Mouse (Mus musculus): Measurements from ENCODE around the gene Cd69.
A peak's percentile ranks its signal among the peaks of the same experiment; 100 is the strongest.

Gene Cd69

DNA sequence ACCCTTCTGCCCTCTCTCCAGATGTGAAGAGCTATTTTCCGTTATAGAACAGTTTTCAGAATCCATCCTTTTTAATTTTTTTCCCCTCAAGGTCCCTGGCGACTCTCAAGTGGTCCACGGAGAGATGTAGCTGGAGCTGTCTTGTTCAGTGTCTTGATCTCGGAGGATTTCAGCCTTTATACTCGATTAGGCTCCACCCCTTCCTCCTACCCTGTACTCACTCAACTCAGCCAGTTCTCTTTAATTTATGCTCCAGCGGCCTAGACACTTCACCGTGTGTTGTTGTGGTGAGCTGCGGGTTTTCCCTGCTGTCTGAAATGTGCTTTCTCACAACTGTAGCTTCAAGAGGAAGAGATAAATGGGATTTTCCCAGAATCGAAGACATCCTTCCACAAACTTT is at the start of gene Cd69:
TSS of gene Cd69 (minus strand) at position 217 of the 400 bp plus-strand sequence.
- DNase-seq (ENCODE audit: low read depth, low spot score) = no peak

DNA sequence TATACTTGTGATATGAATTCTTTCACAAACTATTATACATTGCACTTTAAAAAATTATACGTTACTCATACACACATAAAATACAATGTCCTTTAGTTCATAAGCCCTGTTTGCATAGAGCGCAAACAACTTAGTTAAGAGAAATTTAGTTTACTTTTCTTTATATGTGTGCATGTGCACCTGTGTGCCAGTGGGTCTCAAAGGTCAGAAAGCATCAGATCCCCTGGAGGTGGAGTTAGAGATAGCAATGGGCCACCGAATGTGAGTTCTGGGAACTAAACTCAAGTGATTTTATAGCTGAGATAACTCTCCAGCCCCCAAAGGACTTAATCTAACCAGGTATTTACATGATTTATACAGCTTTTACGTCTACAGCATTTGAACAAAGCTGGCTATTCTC is 44.1 kb upstream of the Cd69 start:
- DNase-seq (ENCODE audit: low read depth, low spot score) = no peak

DNA sequence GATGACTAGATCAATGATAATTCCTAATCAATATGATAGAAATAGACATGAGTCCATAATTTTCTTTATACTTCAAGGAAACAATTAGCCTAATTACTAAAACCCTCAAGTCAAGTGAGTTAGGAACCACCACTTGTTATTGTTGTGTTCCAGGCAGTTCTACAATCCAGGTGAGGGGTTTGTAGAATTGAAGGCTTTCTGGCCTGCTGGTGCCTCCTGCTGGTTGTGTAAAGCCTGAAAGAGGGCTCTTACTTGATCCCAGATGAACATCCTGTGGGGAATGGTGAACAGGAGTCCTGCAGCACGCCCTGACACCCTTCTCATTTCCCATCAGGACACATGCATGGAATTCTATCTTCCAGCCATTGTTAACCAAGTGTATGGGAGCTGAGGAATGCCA is 43.2 kb upstream of the Cd69 start:
- no peak for DNase-seq (ENCODE audit: low read depth, low spot score)

DNA sequence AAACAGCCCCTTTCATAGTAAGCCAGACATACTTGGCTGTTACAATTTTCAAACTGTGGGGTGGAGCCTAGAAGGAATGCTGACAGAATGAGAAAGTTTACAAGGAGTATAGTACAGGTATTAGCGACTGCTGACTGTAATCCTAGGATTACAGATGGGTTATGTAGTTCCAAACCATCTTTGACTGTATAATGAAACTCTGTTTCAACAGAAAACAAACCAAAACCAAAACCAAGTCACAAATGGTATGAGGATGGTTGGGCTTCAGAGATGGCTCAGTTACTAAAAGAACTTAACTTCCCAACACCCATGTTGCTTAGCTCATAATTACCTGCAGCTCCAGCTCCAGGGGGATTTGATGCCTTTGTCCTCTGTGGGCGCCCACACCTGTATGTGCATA is 41.2 kb upstream of the Cd69 start:
- DNase-seq (ENCODE audit: low read depth, low spot score) = no peak

DNA sequence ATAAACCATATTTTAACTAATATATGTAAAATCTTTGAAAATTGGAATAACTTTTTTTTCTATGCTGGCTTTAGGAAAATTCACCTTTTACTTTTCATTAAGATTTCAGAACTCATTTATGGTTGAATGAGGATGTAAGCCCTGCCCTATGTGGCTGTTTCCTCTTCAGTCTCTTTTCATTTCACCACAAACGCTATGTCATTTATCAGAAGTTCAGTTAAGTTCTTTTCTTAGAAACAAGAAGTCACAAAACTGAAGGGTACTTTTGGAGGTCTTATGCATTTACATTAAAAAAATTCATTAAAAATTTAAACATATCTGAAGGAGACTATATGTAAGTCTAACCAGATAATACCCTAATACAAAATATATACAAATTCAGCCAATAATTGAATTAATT is 40.5 kb upstream of the Cd69 start:
- no peak for DNase-seq (ENCODE audit: low read depth, low spot score)

DNA sequence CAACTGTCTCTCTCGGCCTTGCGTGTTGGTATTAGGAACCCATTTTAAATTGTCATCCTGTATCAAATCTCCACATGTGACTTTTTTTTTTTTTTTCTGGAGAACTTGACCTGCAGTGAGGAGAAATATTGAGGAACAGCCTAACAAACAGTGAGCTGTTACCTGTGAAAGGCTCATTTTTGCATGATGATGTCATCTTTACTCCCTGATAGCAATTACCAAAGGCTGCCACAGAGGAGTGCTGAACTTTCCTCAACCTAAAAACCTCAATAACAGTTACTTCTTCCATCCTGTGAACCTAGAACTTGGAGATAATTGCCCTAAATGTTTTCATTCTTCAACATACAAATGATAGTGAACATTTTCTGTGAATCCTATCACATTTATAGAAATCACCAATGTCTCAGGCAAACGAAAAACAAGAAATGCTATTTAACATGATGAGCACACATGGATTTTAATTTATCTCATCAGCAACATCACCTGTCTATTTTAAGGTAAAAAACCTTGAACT is 39.5 kb upstream of the Cd69 start:
- DNase-seq (ENCODE audit: low read depth, low spot score) = no peak

DNA sequence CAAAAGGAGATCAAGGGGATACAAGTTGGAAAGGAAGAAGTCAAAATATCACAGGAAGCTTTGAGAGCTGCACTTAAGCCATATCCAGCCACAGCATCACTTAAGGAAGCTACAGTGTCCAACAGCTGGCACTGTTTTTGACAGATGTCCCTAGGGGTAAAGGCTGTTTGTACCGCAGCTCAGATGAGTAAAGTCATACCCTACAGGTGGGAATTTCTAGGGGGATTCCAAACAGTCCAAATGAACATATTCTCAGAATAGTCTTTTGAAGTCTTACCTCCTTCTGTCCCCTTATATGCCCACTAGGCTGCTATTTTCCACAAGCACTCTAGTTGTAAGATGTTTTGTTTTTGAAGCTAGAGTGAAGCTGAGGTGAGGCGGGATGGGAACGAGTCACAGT is 37.3 kb upstream of the Cd69 start:
- DNase-seq (ENCODE audit: low read depth, low spot score) = no peak

DNA sequence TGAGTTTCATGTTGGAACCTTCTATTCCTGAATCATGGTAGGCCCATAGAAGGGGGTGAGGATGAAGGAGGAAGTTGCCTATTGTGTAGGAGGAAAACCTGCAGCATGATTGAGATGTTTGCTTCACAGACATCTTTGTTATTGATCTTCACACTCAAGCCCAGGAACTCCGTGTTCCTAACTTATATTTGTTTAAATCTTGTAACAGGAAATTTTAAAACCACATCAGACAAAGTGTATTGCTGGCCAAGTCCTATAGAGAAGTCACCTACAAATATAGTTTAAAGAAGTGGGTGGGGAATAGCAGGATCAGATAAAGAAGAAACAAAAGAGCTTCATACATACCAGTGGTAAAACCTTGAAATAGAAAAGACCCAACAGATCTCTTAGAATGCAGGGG is 28.9 kb upstream of the Cd69 start:
- DNase-seq (ENCODE audit: low read depth, low spot score) = no peak

DNA sequence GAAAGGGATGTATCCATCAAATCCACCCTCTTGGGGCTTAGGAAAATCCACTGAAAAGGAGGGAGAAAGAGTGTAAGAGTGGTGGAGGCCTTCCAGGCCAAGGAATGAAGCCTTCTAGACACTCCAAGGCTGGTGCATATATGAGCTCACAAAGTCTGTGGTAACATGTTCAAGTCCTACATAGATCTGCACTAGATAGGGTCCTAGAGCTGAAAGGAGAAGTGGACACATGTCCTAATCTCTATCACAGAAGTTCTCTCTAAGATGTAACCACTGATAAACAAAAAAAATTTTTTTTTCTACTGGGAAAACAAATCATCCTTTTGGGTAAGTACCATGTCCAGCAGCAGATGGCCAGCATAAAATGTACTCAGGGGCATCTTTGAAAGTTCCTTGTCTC is 13.5 kb upstream of the Cd69 start:
- DNase-seq (ENCODE audit: low read depth, low spot score) = no peak

DNA sequence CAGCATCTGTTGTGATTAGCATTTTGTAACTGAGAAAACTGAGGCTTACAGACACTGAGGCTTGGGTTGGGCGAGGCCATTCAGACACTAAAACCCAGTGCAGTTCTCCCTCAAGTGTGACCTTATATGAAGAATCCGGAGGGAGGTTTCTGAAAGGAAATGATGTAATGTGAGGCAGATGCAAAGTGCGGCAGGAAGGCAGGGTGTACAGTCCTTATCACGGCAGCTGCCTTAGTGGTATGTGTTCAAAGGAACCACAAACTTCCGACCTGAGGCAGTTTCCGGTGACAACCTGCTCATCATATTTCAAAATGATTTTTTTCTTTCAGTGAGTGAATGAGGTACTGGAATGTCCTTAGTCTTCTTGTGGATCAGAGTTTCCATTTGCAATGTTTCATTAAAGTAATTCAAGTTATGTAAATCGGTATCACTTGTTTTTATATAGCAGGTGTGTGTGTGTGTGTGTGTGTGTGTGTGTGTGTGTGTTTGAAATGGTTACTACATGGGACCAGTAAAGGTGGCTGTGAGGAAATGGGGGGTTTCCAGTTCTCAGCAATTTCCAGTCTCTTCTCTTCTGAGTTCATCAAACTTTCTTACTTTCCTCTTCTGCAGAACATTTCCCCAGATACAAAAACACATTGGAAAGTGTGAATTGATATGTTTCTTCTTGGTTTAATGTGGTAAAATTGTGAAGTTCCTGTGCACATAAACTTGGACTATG is 9.3 kb upstream of the Cd69 start:
- DNase-seq (ENCODE audit: low read depth, low spot score) = no peak

DNA sequence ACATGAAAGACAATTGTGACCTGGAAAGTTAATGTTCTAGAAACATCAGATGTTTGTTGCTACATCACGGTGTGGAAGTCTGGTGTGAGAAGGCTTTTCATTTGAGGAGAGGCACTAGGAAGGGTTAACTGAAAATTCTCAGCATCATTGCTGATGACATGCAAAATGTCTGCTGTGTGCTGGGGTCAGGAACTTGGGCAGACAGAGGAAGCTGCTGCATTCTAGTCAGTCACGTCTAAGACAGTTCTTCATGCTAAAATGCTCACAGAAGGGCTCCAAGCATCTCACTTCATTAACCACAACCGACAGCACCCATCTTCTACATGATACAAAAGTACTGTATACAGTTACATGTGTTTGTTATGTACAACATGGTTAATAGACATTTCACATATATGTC is 8.0 kb upstream of the Cd69 start:
- no peak for DNase-seq (ENCODE audit: low read depth, low spot score)

DNA sequence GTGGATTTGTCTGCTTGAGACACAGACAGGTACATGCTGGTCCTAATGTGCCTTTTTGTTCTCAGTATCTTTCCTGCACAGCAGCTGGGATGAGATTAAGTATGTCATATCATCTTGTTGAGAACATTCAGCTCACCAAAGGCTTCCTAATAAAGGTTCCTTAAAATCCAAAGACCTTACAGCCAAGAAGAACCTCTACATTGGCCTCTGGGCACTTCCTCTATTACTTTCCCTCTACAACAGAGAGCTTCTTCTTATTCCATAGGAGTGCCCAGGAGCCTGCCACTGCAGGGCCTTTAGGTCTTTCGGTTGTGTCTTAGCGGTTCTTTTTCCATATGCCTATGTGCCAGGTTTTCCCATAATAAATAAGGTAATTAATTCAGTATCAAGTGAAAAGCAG is 1.2 kb upstream of the Cd69 start:
- DNase-seq (ENCODE audit: low read depth, low spot score) = no peak

DNA sequence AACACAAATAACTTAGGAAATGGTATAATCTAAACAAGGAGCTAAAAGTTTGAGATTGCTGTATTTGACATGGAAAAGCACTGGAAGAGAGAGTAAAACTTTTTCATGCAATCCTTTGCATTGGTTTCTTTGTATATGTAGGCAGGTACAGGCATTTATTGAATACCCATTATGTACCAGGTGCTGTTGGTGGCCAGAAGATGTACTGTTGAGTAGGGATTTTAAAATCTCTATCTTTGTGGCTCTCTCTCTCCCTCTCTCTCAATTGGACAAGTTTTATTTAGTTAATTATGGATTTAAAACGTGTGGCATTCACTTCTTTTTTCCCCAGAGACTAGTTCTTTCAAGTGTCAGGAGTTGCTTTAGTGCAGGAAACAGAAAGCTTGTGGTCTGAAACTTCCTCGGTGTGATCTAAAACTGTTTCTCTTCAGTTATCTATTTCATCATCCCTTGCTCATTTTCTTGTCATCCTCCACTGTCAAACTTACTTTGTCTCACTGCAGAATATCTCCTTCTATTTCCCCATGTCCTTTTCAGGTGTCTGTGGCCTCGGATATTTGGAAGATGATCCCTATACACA is 478 bp upstream of the Cd69 start:
- no peak for DNase-seq (ENCODE audit: low read depth, low spot score)

DNA sequence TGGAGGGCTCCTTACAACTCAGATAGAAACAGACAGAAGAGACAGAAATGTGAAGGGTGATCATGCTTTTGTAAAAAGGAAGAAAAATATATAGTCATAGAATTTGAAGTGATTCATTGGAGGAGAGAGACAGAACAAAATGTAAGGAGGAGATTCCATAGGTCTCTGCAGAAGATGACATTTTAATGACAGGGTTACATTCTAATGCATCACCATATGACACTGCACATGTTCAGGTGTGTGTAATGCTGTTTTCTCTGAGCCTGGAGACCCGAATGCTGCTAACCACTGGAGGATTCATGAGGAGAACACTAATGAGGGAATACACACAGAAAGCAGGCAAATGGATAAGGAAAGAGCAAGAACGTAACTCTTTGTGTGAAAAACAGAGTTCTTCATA is 760 bp downstream of the Cd69 start:
- no peak for DNase-seq (ENCODE audit: low read depth, low spot score)

DNA sequence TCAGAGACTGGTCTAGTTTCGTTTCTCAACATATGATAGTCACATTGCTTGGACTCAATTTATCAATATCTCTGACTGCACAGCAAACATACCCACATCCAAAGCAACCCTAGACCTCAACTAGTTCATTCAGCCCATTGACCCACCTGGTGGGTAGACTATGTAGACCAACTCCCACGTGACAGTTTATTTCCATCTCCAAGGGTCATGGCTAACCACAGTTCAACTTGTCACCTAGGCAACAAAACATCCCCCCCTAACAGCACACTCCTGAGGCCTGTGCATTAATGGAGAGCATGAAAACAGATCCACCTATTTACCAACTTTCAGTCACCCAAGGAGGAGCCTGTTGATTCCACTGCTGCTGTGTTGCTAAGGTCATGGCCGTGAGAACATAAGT is 1.6 kb downstream of the Cd69 start:
- no peak for DNase-seq (ENCODE audit: low read depth, low spot score)

DNA sequence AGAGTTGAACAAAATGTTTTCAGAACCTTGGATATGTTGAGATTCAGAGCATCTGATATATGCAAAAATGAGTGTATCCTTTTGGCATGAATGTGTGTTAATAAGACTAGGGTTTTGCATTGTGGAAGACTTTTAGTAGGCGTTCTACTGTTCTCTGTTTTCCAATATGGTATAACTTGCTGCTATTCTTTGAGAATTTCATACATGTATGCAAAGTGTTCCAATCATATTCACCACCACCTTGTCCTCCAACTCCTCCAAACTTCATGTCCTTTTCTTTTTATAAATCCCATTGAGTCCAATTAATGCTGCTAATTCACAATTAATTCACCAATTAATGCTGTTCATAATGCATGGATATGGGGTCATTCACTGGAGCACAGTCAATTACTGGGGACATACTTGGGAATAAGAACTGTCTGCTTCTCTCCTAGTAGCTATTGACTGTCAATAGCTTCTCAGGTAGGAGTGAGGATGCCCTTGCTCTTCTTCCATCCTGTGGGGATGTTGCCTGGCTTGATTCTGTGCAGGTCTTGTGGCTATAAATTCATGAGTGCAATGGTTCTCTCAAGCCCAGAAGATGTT is 8.7 kb downstream of the Cd69 start:
- no peak for DNase-seq (ENCODE audit: low read depth, low spot score)

DNA sequence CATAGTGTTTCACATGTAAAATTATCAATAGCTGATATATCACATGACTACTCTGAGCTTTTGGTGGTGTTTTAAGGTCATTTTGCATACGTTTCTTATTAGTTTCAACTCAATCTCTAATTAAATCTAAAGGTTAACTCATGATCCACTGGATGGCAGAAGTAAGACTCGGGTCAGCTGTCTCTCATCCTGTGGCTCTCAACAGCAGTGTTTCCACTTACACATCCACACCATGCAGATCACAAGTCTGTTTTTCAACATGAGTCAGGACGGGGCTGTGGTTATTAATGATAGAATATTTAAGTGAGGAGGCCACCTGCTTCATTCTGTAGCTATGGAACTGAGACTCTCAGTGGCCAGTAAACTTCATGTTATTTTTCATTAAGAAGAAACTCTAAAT is 9.4 kb downstream of the Cd69 start:
- DNase-seq (ENCODE audit: low read depth, low spot score) = no peak

DNA sequence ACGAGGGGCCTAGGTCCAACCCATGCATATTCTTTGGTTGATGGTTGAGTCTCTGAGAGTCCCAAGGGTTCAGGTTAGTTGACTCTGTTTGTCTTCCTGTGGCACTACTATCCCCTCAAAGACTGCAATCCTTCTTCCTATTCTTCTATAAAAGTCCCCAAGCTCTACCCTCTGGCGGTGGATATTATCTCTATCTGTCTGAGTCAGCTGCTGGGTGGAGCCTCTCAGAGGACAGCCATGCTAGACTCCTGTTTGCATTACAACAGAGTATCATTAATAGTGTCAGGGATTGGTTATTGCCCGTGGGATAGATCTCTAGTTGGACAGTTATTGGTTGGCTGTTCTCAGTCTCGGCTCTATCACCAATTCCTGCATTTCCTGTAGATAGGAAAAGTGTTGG is 14.3 kb downstream of the Cd69 start:
- DNase-seq (ENCODE audit: low read depth, low spot score) = no peak

DNA sequence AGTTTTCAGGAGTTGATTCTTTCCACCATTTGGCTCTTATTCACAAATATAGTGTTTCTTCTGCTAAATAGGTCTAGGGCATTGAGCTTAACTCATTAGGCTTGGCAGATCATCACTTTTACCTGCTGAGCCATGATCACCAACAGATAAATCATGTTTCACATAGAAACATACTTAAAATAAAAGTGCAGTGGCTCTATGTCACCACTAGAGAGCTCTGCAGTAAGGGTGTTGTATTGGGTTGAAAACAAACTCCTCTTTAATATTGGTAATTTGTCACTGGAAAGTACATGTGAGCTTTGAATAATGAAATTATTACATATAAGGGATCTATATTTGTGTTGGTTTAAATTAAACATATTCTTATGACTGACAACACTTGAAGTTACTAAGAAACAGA is 15.2 kb downstream of the Cd69 start:
- DNase-seq (ENCODE audit: low read depth, low spot score) = no peak

DNA sequence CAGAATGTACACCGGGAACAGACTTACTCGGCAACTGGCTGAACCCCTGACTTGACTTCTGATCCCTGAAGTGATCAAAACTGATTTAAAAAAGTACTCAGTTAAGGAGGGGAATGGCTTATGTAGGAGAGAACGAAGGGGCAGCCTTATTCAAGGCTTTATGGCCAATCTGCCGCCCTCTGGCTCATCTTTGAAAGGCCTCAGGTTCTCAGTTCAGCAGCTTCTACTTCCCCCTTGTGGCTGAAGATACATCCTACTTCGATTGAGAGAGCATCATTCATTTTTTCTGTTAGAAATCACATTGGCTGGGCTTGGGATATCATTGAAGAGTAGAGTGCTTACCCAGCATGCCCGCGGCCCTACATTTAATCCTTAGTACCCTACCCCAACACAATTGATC is 19.2 kb downstream of the Cd69 start:
- no peak for DNase-seq (ENCODE audit: low read depth, low spot score)

DNA sequence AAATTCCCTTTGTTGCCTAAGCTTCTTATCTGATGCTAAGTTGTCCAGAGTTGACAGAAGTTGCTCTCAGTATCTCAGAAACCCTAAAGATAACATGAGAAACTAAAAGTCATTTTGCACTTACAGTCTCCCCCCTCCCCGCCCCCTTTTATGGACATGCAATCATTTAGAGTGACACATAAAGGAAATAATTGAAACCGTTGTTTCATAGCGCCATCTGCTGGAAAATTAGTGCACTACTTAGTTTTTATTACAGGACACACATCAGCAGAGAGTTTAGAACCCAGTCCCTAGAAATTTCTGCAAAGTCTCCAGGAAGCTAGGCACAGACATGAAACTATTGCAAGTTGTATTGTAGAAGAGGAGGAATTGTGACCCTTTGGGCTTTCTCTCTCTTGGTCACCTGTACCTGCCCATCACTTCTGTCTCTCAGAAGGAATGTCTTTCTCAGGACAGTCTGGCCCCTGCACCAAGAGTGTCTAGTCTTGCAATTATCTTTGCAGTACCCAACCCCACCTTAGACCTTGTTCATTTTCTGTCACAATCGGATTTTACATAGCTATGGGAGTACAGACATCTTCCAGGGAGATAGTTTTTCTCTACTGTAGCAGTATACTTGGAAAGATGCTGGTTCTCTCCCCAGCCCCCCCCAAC is 20.2 kb downstream of the Cd69 start:
- peak; percentile 38 for DNase-seq (ENCODE audit: low read depth, low spot score)

DNA sequence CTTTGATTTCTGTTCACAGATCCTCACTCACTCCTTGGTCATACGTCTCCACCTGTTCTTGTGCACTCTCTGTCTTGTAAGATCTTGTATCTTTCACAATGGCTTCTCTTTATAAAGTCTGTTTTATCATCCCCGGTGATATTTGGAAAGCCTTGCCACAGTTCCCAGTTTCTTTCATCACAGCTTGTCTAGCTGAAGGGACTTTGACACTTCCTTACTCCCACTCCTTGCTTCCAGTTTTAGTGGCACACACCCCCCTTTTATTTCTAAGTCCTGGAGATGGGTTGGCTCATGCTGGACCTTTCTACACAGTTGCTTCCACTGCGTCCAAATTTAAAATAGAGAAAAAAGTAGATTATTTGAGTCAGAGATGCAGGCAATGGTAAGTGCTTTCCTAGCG is 20.9 kb downstream of the Cd69 start:
- DNase-seq (ENCODE audit: low read depth, low spot score) = no peak

DNA sequence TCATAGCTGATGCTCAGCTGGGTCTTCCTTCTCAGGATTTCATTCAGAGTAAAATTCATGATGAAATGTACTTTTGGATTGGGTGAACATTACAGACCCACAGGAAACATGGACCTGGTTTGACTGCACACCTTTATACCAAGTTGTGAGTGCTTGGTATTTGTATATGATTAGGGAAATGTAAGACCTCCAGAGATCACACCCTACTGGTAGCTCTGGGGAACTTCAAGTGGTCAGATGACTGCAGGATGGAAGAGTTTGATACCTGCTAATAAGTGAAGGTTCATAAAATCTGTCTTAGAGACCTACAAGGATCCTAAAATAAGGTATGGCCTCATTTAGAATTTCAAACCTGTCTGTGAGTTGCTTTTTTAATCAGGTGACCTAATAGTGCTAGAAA is 27.0 kb downstream of the Cd69 start:
- no peak for DNase-seq (ENCODE audit: low read depth, low spot score)
